Mouse (Mus musculus): ENCODE data around the gene Tcea2.

- TF ChIP-seq CTCF (IDR thresholded peaks at IDR 0.05; ENCODE audit: borderline replicate concordance, insufficient read depth, low read depth, low read length) (peak; percentile 65; the same call in 1 of the 2 replicates), POLR2A (IDR thresholded peaks at IDR 0.05; ENCODE audit: borderline replicate concordance, insufficient read depth, low read length) (no peak)
Observed at GRCm38 (mm10) chr2:181644361-181644760, 35.7 kb upstream of the Tcea2 start.
